Mouse (Mus musculus) ES-Bruce4 (cell line): ENCODE measurements around the gene Elavl4. TPM values are rescaled to one million over a fixed set of nuclear protein-coding genes. Genes with fewer than 3 reads are reported as not detected.

Experiments used
- H3K27ac ChIP-seq: 2 replicates; pipeline ENCODE4 v1.5.1; 2012; ENCODE audit warnings: low read length, inconsistent platforms; ENCODE audit not compliant: insufficient read depth
- H3K27me3 ChIP-seq: 2 replicates; pipeline ENCODE4 v1.6.1; 2012; ENCODE audit warnings: mild to moderate bottlenecking, low read length, inconsistent platforms; ENCODE audit not compliant: control insufficient read depth, poor library complexity, insufficient read depth, severe bottlenecking
- H3K36me3 ChIP-seq: 2 replicates; pipeline ENCODE4 v1.6.1; 2012; ENCODE audit warnings: inconsistent platforms, mild to moderate bottlenecking, low read length, moderate library complexity; ENCODE audit not compliant: control insufficient read depth, poor library complexity, insufficient read depth, severe bottlenecking
- H3K4me1 ChIP-seq: one replicate; pipeline ENCODE4 v1.8.1; 2011; ENCODE audit warnings: low read length; ENCODE audit not compliant: control insufficient read depth, insufficient read depth
- H3K4me3 ChIP-seq: 2 replicates; pipeline ENCODE4 v1.5.1; 2011; ENCODE audit warnings: low read depth, mild to moderate bottlenecking, low read length
- H3K9ac ChIP-seq: 2 replicates; pipeline ENCODE4 v1.6.1; 2012; ENCODE audit warnings: low read depth, mild to moderate bottlenecking, inconsistent platforms; ENCODE audit not compliant: poor library complexity, severe bottlenecking
- H3K9me3 ChIP-seq: replicated peaks from 2 replicates; pipeline ENCODE4 v1.6.1; 2012; ENCODE audit warnings: mild to moderate bottlenecking, low read length, inconsistent platforms; ENCODE audit not compliant: control insufficient read depth, poor library complexity, insufficient read depth, severe bottlenecking
- CTCF ChIP-seq: IDR thresholded peaks from one replicate; pipeline ENCODE4 v1.8.1; 2011; ENCODE audit warnings: low read depth, low read length
- EP300 ChIP-seq: IDR thresholded peaks from 2 replicates; pipeline ENCODE4 v1.6.1; 2011; ENCODE audit warnings: low read depth, low read length; ENCODE audit not compliant: insufficient read depth
- POLR2A ChIP-seq: IDR thresholded peaks from one replicate; pipeline ENCODE4 v1.8.1; 2011; ENCODE audit warnings: low read length; ENCODE audit not compliant: insufficient read depth
- polyA plus RNA-seq: library from polyadenylated mRNA; stranded (reverse); fragments of >200 nt; gene quantifications from 2 replicates; pipeline ENCODE4 v1.2.4, GENCODE M21; 2011; ENCODE audit warnings: low read depth; ENCODE audit not compliant: missing spikeins, insufficient read depth, insufficient read length

The Elavl4 gene
- polyA plus RNA-seq, 1 experiment, result 3.8 TPM

DNA sequence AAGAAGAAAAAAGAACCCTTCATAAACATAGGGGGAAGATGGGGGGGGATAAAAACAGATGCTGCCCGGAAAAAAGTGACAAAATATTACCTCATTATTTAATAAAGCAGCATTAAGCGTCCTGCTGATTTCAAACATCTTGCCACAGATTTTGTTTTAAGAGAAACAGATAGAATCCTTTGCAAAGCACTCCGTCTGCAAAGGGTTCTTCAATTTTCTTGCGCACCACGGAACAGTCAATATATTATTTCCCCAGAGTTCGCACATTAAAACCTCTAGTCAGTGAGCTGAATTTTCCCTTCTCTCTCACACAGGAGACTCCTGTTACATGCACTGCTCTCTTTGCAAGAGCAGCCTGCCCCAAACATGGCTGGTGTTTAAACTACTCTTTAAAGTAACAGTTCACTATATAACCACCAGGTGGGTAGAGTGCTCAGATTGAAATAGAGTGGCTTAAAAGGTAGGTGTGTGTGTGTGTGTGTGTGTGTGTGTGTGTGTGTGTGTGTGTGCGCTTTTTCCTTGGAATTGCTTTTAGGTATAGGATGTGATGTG lies 61.1 kb downstream of the Elavl4 start:
- Histone ChIP-seq H3K27me3 (no peaks in the 10 kb centered on the region), H3K4me3 (no peak overlapping the region), H3K4me1 (no peaks in the 10 kb centered on the region), H3K9me3 (no peaks in the 10 kb centered on the region), H3K9ac (no peak overlapping the region), H3K36me3 (no peaks in the 10 kb centered on the region), H3K27ac (no peak overlapping the region)
- TF ChIP-seq EP300 (no peak), CTCF (no peak), POLR2A (no peak)

- Histone ChIP-seq H3K27me3 (no peaks in the 10 kb centered on the region), H3K9ac (no peak overlapping the region), H3K4me1 (no peaks in the 10 kb centered on the region), H3K9me3 (no peaks in the 10 kb centered on the region), H3K4me3 (peak overlapping the region; percentile 22; the same call in 1 of the 2 replicates), H3K36me3 (no peaks in the 10 kb centered on the region), H3K27ac (no peak overlapping the region)
- TF ChIP-seq CTCF (no peak), POLR2A (no peak), EP300 (no peak)
Observed at GRCm38 (mm10) chr4:110290056-110290455, 61.7 kb downstream of the Elavl4 start.

- TF ChIP-seq CTCF, result no peak
- no peak for TF ChIP-seq POLR2A
- no peak for TF ChIP-seq EP300
- peaks cover 1% of the 10 kb centered on the region for H3K4me1 ChIP-seq
- H3K27ac ChIP-seq, result no peak overlapping the region
- H3K9ac ChIP-seq, result no peak overlapping the region
- no peaks in the 10 kb centered on the region for H3K27me3 ChIP-seq
- H3K9me3 ChIP-seq, result no peaks in the 10 kb centered on the region
- H3K36me3 ChIP-seq, result no peaks in the 10 kb centered on the region
- H3K4me3 ChIP-seq, result no peak overlapping the region
Observed at GRCm38 (mm10) chr4:110287412-110288067, 64.2 kb downstream of the Elavl4 start.

- Histone ChIP-seq H3K27me3 (no peaks in the 10 kb centered on the region), H3K9ac (no peak overlapping the region), H3K4me3 (no peak overlapping the region), H3K27ac (no peak overlapping the region), H3K36me3 (no peaks in the 10 kb centered on the region), H3K4me1 (peaks cover 1% of the 10 kb centered on the region), H3K9me3 (no peaks in the 10 kb centered on the region)
- TF ChIP-seq EP300, result no peak
- TF ChIP-seq CTCF, result no peak
- no peak for TF ChIP-seq POLR2A
Observed at GRCm38 (mm10) chr4:110286841-110287240, 64.9 kb downstream of the Elavl4 start.

GRCm38 (mm10) chr4:110286371-110286781 lies 65.3 kb downstream of the Elavl4 start:
- peaks cover 1% of the 10 kb centered on the region for H3K4me1 ChIP-seq
- H3K4me3 ChIP-seq, result no peak overlapping the region
- TF ChIP-seq POLR2A, result no peak
- TF ChIP-seq EP300, result no peak
- no peak for TF ChIP-seq CTCF
- no peaks in the 10 kb centered on the region for H3K27me3 ChIP-seq
- no peaks in the 10 kb centered on the region for H3K9me3 ChIP-seq
- H3K36me3 ChIP-seq, result no peaks in the 10 kb centered on the region
- no peak overlapping the region for H3K27ac ChIP-seq
- H3K9ac ChIP-seq, result no peak overlapping the region

- Histone ChIP-seq H3K9ac (no peak overlapping the region), H3K27me3 (no peaks in the 10 kb centered on the region), H3K4me3 (no peak overlapping the region), H3K36me3 (no peaks in the 10 kb centered on the region), H3K27ac (no peak overlapping the region), H3K9me3 (no peaks in the 10 kb centered on the region), H3K4me1 (peaks cover 1% of the 10 kb centered on the region)
- TF ChIP-seq CTCF (no peak), POLR2A (no peak), EP300 (no peak)
Observed at GRCm38 (mm10) chr4:110285346-110286330, 66.1 kb downstream of the Elavl4 start.
